Mouse (Mus musculus): ENCODE results near the gene Aloxe3. TPM values are rescaled to one million over a fixed set of nuclear protein-coding genes. Genes with fewer than 3 reads are reported as not detected.

Aloxe3 gene
- polyA plus RNA-seq, 1 experiment = 0.01 TPM

DNA sequence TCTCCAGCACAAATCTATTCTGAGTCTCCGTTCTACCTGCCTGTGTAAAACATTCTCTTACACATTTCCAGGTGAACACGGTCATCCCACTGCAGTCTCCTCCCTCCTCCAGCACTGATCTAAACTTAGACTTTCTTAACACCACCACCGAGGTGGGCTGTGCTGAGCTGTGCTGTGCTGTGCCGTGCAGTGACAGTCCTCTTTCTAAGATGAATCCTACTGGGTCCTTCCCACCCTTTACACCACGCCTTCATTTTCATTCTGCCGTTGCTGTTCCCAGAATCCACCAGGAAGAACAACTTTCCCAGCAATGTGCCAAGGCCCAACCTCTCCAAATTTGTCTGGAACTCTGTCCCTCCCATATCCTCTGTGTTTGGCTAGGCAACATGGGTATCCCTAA is 39.3 kb upstream of the Aloxe3 start:
- Histone ChIP-seq H3K36me3 (ENCODE audit: control insufficient read depth) (peaks cover 22% of the 10 kb centered on the region), H3K4me3 (replicated peaks) (no peak overlapping the region), H3K27me3 (ENCODE audit: control insufficient read depth) (no peaks in the 10 kb centered on the region; the same call in 1 of the 2 replicates), H3K4me1 (ENCODE audit: control insufficient read depth) (peaks cover 42% of the 10 kb centered on the region), H3K9me3 (ENCODE audit: control insufficient read depth, low read length) (no peaks in the 10 kb centered on the region)
- no peak for TF ChIP-seq TAL1 (IDR thresholded peaks at IDR 0.05; ENCODE audit: low read length)
- TF ChIP-seq GATA1 (IDR thresholded peaks at IDR 0.05; ENCODE audit: low read length) = no peak

DNA sequence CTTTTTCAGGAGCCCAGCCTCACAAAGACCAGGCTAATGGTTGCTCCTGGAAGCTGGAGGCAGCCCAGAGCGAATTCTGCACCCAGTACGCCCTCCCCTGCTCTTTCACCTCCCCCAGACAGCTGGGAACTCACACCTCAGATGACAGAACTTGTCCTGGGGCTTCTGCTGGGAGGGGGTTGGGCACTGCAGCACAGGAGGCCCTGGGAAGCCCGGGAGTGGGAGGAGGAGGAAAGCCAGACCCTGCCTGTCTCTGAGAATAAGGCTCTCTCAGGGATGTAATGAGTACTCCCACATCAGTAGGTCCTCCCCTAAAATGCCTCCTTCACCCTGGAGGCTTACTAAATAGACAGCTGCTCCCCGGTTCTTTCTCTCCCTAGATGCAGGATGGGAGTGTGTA is 38.6 kb upstream of the Aloxe3 start:
- Histone ChIP-seq H3K4me1 (ENCODE audit: control insufficient read depth) (peaks cover 49% of the 10 kb centered on the region), H3K27me3 (ENCODE audit: control insufficient read depth) (no peaks in the 10 kb centered on the region; the same call in 1 of the 2 replicates)
- TF ChIP-seq GATA1 (IDR thresholded peaks at IDR 0.05; ENCODE audit: low read length) = no peak
- TF ChIP-seq TAL1 (IDR thresholded peaks at IDR 0.05; ENCODE audit: low read length) = no peak

DNA sequence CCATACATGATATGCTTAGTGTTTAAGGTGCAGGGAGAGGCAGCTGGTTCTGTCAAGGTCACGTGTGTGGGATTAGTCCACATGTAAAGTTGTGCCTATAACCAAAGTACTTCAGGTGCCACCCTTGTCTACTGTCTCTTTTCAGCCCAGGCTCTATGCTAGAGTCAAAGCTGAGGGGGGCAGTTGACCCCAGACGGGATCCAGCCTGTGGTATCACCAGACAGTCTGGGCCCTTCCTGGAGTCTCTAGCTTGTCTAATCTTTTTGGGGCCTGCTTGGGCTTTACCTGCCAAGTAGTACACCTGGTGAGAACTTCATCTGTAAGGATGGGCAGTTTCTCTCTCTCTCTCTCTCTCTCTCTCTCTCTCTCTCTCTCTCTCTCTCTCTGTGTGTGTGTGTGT is 38.1 kb upstream of the Aloxe3 start:
- Histone ChIP-seq H3K4me1 (ENCODE audit: control insufficient read depth) (peaks cover 52% of the 10 kb centered on the region), H3K36me3 (ENCODE audit: control insufficient read depth) (peaks cover 33% of the 10 kb centered on the region), H3K9me3 (ENCODE audit: control insufficient read depth, low read length) (no peaks in the 10 kb centered on the region), H3K4me3 (replicated peaks) (peak overlapping the region; percentile 100), H3K27me3 (ENCODE audit: control insufficient read depth) (no peaks in the 10 kb centered on the region; the same call in 1 of the 2 replicates)
- no peak for TF ChIP-seq GATA1 (IDR thresholded peaks at IDR 0.05; ENCODE audit: low read length)
- TF ChIP-seq TAL1 (IDR thresholded peaks at IDR 0.05; ENCODE audit: low read length) = no peak

More for the DNA sequence above, 38.6 kb upstream of the Aloxe3 start:
- Histone ChIP-seq H3K4me3 (replicated peaks) (no peak overlapping the region), H3K9me3 (ENCODE audit: control insufficient read depth, low read length) (no peaks in the 10 kb centered on the region), H3K36me3 (ENCODE audit: control insufficient read depth) (peaks cover 29% of the 10 kb centered on the region)

DNA sequence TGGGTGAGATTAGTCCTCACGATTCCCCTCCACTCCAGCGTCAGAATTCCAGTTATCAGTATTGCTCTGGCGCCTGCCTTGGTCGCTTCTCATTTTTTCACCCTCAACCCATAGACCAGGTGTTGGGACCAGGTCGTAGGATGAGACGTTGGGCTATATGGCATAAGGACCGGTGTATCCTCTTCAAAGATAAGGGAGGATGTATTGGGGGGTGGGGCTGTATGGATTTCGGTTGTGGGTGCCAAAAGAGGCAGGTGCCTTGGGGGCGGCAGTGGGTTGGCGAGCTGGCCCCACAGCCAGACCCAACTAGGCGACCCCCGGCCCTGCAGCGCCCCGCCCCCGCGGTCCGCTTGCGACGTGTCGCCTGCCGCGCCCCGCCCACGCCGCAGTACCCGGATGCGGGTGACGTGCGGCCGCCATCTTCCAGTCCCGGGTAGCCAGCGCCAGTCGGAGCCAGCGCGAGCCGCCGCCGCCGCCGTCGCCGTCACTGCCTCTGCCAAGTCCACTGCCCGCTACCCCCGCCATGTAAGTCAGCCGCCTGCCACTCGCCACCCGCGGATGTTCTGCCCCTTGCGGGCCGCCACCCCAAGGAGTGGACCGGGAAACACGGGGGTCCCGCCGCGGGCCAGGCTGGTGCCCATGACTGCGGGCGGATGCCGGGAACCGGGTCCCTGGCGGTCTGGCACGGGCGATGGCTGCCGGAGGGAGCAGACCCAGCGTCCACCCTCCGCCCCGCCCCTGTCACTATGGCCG is 37.4 kb upstream of the Aloxe3 start, which contains the start of gene Vamp2:
Gene Vamp2 (plus strand): TSS at position 388 of the 753 bp plus-strand sequence.
- TF ChIP-seq TAL1 (IDR thresholded peaks at IDR 0.05; ENCODE audit: low read length) (no peak), GATA1 (IDR thresholded peaks at IDR 0.05; ENCODE audit: low read length) (no peak)
- Histone ChIP-seq H3K9me3 (ENCODE audit: control insufficient read depth, low read length) (no peaks in the 10 kb centered on the region), H3K36me3 (ENCODE audit: control insufficient read depth) (peaks cover 37% of the 10 kb centered on the region), H3K27me3 (ENCODE audit: control insufficient read depth) (no peaks in the 10 kb centered on the region; the same call in 1 of the 2 replicates), H3K4me1 (ENCODE audit: control insufficient read depth) (peaks cover 57% of the 10 kb centered on the region), H3K4me3 (replicated peaks) (peak within 1 kb of the TSS; percentile 100)

DNA sequence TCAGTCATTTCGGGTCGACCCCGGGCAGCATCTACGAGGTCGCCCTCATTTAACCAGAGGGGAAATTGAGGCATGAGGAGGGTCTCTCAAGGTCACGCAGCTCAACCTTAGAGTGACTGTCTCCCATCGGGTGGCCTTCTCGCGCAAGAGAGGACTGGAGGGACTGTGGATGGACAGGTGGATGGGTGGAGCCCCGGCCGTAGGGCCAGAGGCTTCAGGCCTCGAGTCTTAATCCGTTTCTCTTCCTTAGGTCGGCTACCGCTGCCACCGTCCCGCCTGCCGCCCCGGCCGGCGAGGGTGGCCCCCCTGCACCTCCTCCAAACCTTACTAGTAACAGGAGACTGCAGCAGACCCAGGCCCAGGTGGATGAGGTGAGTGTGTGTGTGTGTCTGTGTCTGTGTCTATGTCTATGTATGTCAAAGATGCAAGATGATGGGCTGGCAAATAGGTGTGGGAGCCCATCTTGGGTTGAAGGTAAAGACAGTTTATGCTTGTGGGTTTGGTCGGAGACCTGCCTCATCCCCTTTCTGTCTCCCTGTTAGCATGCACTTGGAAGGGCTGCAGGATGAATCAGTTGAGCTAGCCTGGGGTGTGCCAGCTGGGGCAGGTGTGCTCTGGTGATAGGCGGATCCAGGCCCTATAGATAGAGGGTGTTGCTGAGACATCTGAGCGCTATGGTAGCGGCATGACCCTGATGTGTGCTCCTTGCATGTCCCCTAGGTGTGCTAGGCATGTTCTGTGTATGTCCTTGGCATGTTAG is 36.7 kb upstream of the Aloxe3 start:
- peak; percentile 83 for TF ChIP-seq TAL1 (IDR thresholded peaks at IDR 0.05; ENCODE audit: low read length)
- peak; percentile 65 for TF ChIP-seq GATA1 (IDR thresholded peaks at IDR 0.05; ENCODE audit: low read length)
- peak overlapping the region; percentile 100 for H3K4me3 ChIP-seq (replicated peaks)
- no peaks in the 10 kb centered on the region; the same call in 1 of the 2 replicates for H3K27me3 ChIP-seq (ENCODE audit: control insufficient read depth)
- H3K4me1 ChIP-seq (ENCODE audit: control insufficient read depth) = peaks cover 61% of the 10 kb centered on the region
- H3K9me3 ChIP-seq (ENCODE audit: control insufficient read depth, low read length) = no peaks in the 10 kb centered on the region
- H3K36me3 ChIP-seq (ENCODE audit: control insufficient read depth) = peaks cover 37% of the 10 kb centered on the region

DNA sequence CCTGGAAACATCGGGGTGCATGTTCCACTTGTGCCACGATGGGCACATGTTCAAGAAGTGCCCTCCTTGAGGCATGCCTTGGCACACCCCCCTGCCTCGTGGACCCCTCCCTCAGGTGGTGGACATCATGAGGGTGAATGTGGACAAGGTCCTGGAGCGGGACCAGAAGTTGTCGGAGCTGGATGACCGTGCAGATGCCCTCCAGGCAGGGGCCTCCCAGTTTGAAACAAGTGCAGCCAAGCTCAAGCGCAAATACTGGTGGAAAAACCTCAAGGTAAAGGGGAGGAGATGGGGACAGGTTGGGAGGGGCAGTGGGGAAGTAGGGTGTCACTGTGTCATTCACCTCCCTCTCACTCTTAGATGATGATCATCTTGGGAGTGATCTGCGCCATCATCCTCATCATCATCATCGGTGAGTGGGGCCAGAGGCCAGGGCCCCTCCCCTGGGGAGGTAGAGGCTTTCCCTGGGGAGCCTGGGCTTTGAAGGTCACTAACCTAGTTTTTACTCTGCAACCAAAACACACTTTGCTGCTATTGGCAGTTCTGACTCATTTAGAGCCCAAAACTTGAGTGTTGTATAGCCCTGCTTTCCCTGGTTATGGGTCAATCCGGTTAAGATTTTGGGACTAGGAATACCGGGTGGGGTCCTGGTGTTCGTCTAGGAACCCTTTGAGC is 35.9 kb upstream of the Aloxe3 start:
- peaks cover 37% of the 10 kb centered on the region for H3K36me3 ChIP-seq (ENCODE audit: control insufficient read depth)
- TF ChIP-seq TAL1 (IDR thresholded peaks at IDR 0.05; ENCODE audit: low read length) (no peak), GATA1 (IDR thresholded peaks at IDR 0.05; ENCODE audit: low read length) (no peak)
- H3K27me3 ChIP-seq (ENCODE audit: control insufficient read depth) = no peaks in the 10 kb centered on the region; the same call in 1 of the 2 replicates
- H3K4me3 ChIP-seq (replicated peaks) = peak overlapping the region; percentile 100
- peaks cover 68% of the 10 kb centered on the region for H3K4me1 ChIP-seq (ENCODE audit: control insufficient read depth)
- H3K9me3 ChIP-seq (ENCODE audit: control insufficient read depth, low read length) = no peaks in the 10 kb centered on the region

DNA sequence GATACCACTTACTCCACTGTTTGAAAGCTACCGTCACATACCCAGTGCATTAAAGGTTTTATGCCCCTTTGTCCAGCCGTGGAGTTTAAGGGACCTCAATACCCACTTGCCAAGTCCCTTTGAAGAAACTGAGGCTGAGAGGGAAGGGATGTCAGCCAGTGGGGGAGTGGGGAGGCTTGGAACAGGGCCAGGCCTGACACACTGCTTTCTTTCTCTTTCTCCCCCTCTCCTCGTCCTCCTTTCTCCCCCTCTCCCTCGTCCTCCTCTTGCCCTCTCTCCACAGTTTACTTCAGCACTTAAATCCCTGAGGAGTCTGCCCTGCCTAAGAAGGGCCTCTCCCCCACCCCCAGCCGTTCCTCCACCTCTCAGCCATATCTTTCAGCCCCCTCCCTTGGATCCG is 35.3 kb upstream of the Aloxe3 start:
- H3K36me3 ChIP-seq (ENCODE audit: control insufficient read depth) = peaks cover 37% of the 10 kb centered on the region
- no peaks in the 10 kb centered on the region for H3K9me3 ChIP-seq (ENCODE audit: control insufficient read depth, low read length)
- peaks cover 75% of the 10 kb centered on the region for H3K4me1 ChIP-seq (ENCODE audit: control insufficient read depth)
- no peak for TF ChIP-seq GATA1 (IDR thresholded peaks at IDR 0.05; ENCODE audit: low read length)
- TF ChIP-seq TAL1 (IDR thresholded peaks at IDR 0.05; ENCODE audit: low read length) = no peak
- H3K4me3 ChIP-seq (replicated peaks) = peak overlapping the region; percentile 100
- no peaks in the 10 kb centered on the region; the same call in 1 of the 2 replicates for H3K27me3 ChIP-seq (ENCODE audit: control insufficient read depth)

DNA sequence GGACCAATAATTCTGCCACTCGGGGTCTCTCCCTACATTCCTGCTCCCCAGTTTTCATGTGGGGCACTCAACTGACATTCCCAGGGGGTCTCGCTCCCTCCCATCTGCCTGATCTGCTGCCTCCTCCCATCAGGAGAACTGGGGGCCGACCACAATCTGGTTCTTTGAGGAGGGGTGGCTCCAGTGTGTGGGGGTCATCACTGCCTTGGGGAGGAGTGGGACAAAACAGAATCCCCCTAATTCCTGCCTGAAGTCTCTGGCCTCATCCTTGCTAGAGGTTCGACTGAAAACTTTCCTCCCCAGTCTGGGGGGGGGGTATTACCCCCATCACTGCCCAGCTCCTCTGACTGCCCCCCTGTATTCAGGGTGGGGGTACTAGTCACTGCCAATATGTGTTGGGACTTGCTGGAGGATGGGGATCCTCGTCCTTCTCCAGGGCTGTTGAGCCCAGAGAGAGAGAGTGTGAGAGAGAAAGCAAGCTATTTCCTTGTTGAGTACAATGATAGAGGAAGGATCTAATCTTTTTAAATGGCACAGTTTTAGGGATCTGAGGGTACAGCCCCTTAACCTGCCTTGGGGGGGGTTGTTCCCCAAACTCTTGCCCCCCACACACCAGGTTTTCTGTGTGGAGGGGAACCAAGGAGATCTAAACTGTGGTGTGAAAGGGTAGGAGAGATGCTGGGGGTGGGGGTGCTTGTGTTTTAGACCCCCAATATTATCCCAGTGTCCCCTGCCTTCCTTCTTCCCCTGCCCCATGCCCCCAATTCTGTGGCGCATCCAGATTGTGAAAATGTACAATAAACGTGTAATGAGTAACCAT is 33.9 kb upstream of the Aloxe3 start:
- Histone ChIP-seq H3K9me3 (ENCODE audit: control insufficient read depth, low read length) (no peaks in the 10 kb centered on the region), H3K36me3 (ENCODE audit: control insufficient read depth) (peaks cover 37% of the 10 kb centered on the region), H3K4me1 (ENCODE audit: control insufficient read depth) (peaks cover 89% of the 10 kb centered on the region), H3K27me3 (ENCODE audit: control insufficient read depth) (no peaks in the 10 kb centered on the region; the same call in 1 of the 2 replicates), H3K4me3 (replicated peaks) (no peak overlapping the region)
- TF ChIP-seq TAL1 (IDR thresholded peaks at IDR 0.05; ENCODE audit: low read length) = no peak
- no peak for TF ChIP-seq GATA1 (IDR thresholded peaks at IDR 0.05; ENCODE audit: low read length)

Data from erythroblast, embryonic 14.5 days (primary cell).